Mouse (Mus musculus): ENCODE data around the gene Fbxl3.

DNA sequence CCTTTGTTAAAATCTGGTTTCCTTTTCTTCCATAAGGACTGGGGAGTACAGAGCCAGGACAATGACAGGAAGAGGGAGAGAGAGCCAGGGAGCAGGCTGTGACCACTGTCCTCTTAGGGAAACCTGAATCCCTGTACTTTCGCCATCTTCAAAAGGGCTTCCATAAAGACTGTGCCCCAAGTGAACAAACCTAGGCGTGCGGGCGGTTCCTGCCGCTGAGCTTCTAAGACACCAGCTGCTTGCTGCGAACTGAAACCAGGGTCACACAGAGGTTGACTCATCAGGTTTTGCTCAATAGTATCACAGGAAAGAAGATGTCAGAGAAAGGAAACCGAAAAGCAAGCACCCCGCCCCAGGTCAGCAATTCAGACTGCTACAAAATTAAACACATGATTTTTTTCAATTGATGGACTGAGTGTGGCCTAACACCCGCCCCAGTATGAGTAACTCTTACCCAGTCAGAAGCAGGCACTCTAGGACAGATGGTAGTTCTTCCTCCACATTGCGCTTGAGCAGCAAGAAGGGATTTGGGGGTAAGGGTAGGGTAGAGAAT, 66.0 kb downstream of the Fbxl3 start:
- no peak for TF ChIP-seq CTCF (IDR thresholded peaks at IDR 0.05)
- TF ChIP-seq EP300 (IDR thresholded peaks at IDR 0.05), result peak; percentile 13; the same call in 1 of the 2 replicates

Measured in lung, postnatal 0 days (tissue).